Mouse (Mus musculus) MEL (cell line): ENCODE measurements around the gene Utrn. TPM values are rescaled to one million over a fixed set of nuclear protein-coding genes. Genes with fewer than 3 reads are reported as not detected.
A peak's percentile ranks its signal among the peaks of the same experiment; 100 is the strongest.

ENCODE experiments used
- DNase-seq: peaks from one replicate; pipeline ENCODE4 v3.0.0; 2011; ENCODE audit warnings: low read depth, low spot score
- H3K27ac ChIP-seq: 2 replicates; pipeline ENCODE4 v1.5.1; 2012; ENCODE audit warnings: low read depth, mild to moderate bottlenecking, control low read depth, low read length, moderate library complexity; ENCODE audit not compliant: control insufficient read depth
- H3K27me3 ChIP-seq, 2 experiments: fragments of 150-350 bp in 1 of 2; sonication (generic) in 1 of 2; 2 replicates each; pipeline ENCODE4 v1.6.1; 2012; ENCODE audit warnings: low read length in 2 of 2, mild to moderate bottlenecking in 2 of 2, improper control_type of control experiment in 1 of 2, moderate library complexity in 1 of 2; ENCODE audit not compliant: insufficient read depth in 2 of 2, control insufficient read depth in 1 of 2
- H3K36me3 ChIP-seq, 2 experiments: 2 replicates each; pipeline ENCODE4 v1.6.1; 2012 to 2014; ENCODE audit warnings: low read length in 2 of 2, improper control_type of control experiment in 1 of 2, inconsistent platforms in 1 of 2, mild to moderate bottlenecking in 1 of 2; ENCODE audit not compliant: insufficient read depth in 2 of 2, control insufficient read depth in 1 of 2
- H3K4me1 ChIP-seq, 2 experiments: fragments of 150-350 bp in 1 of 2; sonication (generic) in 1 of 2; 2 replicates each; pipeline ENCODE4 v1.6.1; 2012; ENCODE audit warnings: low read length in 2 of 2, improper control_type of control experiment in 1 of 2, mild to moderate bottlenecking in 1 of 2; ENCODE audit not compliant: insufficient read depth in 2 of 2, control insufficient read depth in 1 of 2
- H3K4me3 ChIP-seq, 2 experiments: fragments of 150-350 bp in 1 of 2; sonication (generic) in 1 of 2; 2 replicates each; pipeline ENCODE4 v1.5.1; 2012; ENCODE audit warnings: low read depth in 2 of 2, low read length in 2 of 2, mild to moderate bottlenecking in 2 of 2, moderate library complexity in 2 of 2, control low read depth in 1 of 2, improper control_type of control experiment in 1 of 2; ENCODE audit not compliant: control insufficient read depth in 1 of 2, insufficient read depth in 1 of 2
- H3K79me2 ChIP-seq: 2 replicates; pipeline ENCODE4 v1.6.1; 2012; ENCODE audit warnings: mild to moderate bottlenecking, low read length, moderate library complexity; ENCODE audit not compliant: control insufficient read depth, poor library complexity, insufficient read depth
- H3K9ac ChIP-seq: 2 replicates; pipeline ENCODE4 v1.6.1; 2012; ENCODE audit warnings: low read depth, mild to moderate bottlenecking, control low read depth, low read length, moderate library complexity; ENCODE audit not compliant: control insufficient read depth, poor library complexity, severe bottlenecking
- H3K9me3 ChIP-seq: fragments of 150-350 bp; sonication (generic); replicated peaks from 2 replicates; pipeline ENCODE4 v1.6.1; 2012; ENCODE audit warnings: mild to moderate bottlenecking, low read length, improper control_type of control experiment, moderate library complexity; ENCODE audit not compliant: insufficient read depth
- CTCF ChIP-seq, 3 experiments: IDR thresholded peaks in 2 of 3; conservative IDR thresholded peaks in 1 of 3; 2 replicates each; pipeline ENCODE4 v1.5.1; 2011 to 2012; ENCODE audit warnings: low read length in 3 of 3, low read depth in 2 of 3, mild to moderate bottlenecking in 2 of 3, improper control_type of control experiment in 1 of 3, inconsistent platforms in 1 of 3, mixed read lengths in 1 of 3, moderate library complexity in 1 of 3; ENCODE audit not compliant: control insufficient read depth in 1 of 3, insufficient read depth in 1 of 3, poor library complexity in 1 of 3, severe bottlenecking in 1 of 3
- E2F4 ChIP-seq: IDR thresholded peaks from 2 replicates; pipeline ENCODE4 v1.6.1; 2011; ENCODE audit warnings: low read depth, low read length, improper control_type of control experiment, borderline replicate concordance
- ELF1 ChIP-seq: IDR thresholded peaks from 2 replicates; pipeline ENCODE4 v1.6.1; 2014; ENCODE audit warnings: low read depth, mild to moderate bottlenecking, inconsistent platforms, low read length, improper control_type of control experiment, moderate library complexity
- EP300 ChIP-seq, 2 experiments: IDR thresholded peaks; 2 replicates each; pipeline ENCODE4 v1.6.1; 2011; ENCODE audit warnings: improper control_type of control experiment in 2 of 2, low read length in 2 of 2, low read depth in 1 of 2, mild to moderate bottlenecking in 1 of 2
- GATA1 ChIP-seq: IDR thresholded peaks from 2 replicates; pipeline ENCODE4 v1.6.1; 2011; ENCODE audit warnings: low read depth, low read length, improper control_type of control experiment
- JUND ChIP-seq: IDR thresholded peaks from 2 replicates; pipeline ENCODE4 v1.6.1; 2011; ENCODE audit warnings: low read depth, mild to moderate bottlenecking, improper control_type of control experiment, low read length
- KAT2A ChIP-seq: conservative IDR thresholded peaks from 2 replicates; pipeline ENCODE4 v1.6.1; 2012; ENCODE audit warnings: low read depth, low read length, improper control_type of control experiment, inconsistent platforms
- MAFK ChIP-seq: IDR thresholded peaks from 2 replicates; pipeline ENCODE4 v1.6.1; 2011; ENCODE audit warnings: low read depth, mild to moderate bottlenecking, low read length, improper control_type of control experiment, borderline replicate concordance
- MXI1 ChIP-seq: IDR thresholded peaks from 2 replicates; pipeline ENCODE4 v1.6.1; 2011; ENCODE audit warnings: mild to moderate bottlenecking, low read depth, low read length, improper control_type of control experiment
- MYB ChIP-seq: IDR thresholded peaks from 2 replicates; pipeline ENCODE4 v1.6.1; 2011; ENCODE audit warnings: mild to moderate bottlenecking, low read depth, low read length, improper control_type of control experiment
- MYC ChIP-seq: IDR thresholded peaks from 2 replicates; pipeline ENCODE4 v1.6.1; 2011; ENCODE audit warnings: low read depth, mild to moderate bottlenecking, low read length, improper control_type of control experiment, moderate library complexity
- NRF1 ChIP-seq: IDR thresholded peaks from 2 replicates; pipeline ENCODE4 v1.6.1; 2014; ENCODE audit warnings: low read depth, mild to moderate bottlenecking, inconsistent platforms, low read length, improper control_type of control experiment, moderate library complexity; ENCODE audit not compliant: poor library complexity, insufficient read depth, severe bottlenecking
- POLR2AphosphoS2 ChIP-seq: IDR thresholded peaks from 2 replicates; pipeline ENCODE4 v1.6.1; 2011; ENCODE audit warnings: low read length, improper control_type of control experiment
- POLR2AphosphoS5 ChIP-seq: IDR thresholded peaks from 2 replicates; pipeline ENCODE4 v1.6.1; 2012; ENCODE audit warnings: low read depth, borderline replicate concordance, mild to moderate bottlenecking, inconsistent platforms, low read length, moderate library complexity, mixed read lengths
- RAD21 ChIP-seq: IDR thresholded peaks from 2 replicates; pipeline ENCODE4 v1.6.1; 2011; ENCODE audit warnings: mild to moderate bottlenecking, low read depth, low read length, improper control_type of control experiment
- RCOR1 ChIP-seq: IDR thresholded peaks from 2 replicates; pipeline ENCODE4 v1.6.1; 2012; ENCODE audit warnings: low read depth, mild to moderate bottlenecking, inconsistent platforms, low read length, improper control_type of control experiment
- SMC3 ChIP-seq: IDR thresholded peaks from 2 replicates; pipeline ENCODE4 v1.6.1; 2011; ENCODE audit warnings: low read depth, low read length, improper control_type of control experiment
- TAL1 ChIP-seq: IDR thresholded peaks from 2 replicates; pipeline ENCODE4 v1.6.1; 2012; ENCODE audit warnings: mild to moderate bottlenecking, inconsistent platforms, low read length, moderate library complexity, mixed read lengths
- TBP ChIP-seq: IDR thresholded peaks from 2 replicates; pipeline ENCODE4 v1.8.0; 2011; ENCODE audit warnings: low read depth, low read length, improper control_type of control experiment
- TCF12 ChIP-seq: IDR thresholded peaks from 2 replicates; pipeline ENCODE4 v1.6.1; 2014; ENCODE audit warnings: low read depth, mild to moderate bottlenecking, inconsistent platforms, low read length, improper control_type of control experiment, moderate library complexity
- USF1 ChIP-seq: IDR thresholded peaks from 2 replicates; pipeline ENCODE4 v1.6.1; 2014; ENCODE audit warnings: low read depth, mild to moderate bottlenecking, inconsistent platforms, low read length, improper control_type of control experiment, moderate library complexity
- ZC3H11A ChIP-seq: IDR thresholded peaks from 2 replicates; pipeline ENCODE4 v1.6.1; 2012; ENCODE audit warnings: low read depth, mild to moderate bottlenecking, inconsistent platforms, low read length, improper control_type of control experiment
- ZNF384 ChIP-seq: IDR thresholded peaks from 2 replicates; pipeline ENCODE4 v1.6.1; 2012; ENCODE audit warnings: low read depth, mild to moderate bottlenecking, inconsistent platforms, low read length, improper control_type of control experiment
- polyA plus RNA-seq, 2 experiments: library from polyadenylated mRNA; stranded (reverse) in 1 of 2; unstranded in 1 of 2; fragments of >175 nt in 1 of 2; fragments of >200 nt in 1 of 2; gene quantifications; 2 replicates each; pipeline versions ENCODE4 v1.2.1 to v1.2.4; 2012; ENCODE audit warnings: low replicate concordance in 2 of 2, low read depth in 1 of 2; ENCODE audit not compliant: insufficient read length in 2 of 2, insufficient read depth in 1 of 2, missing spikeins in 1 of 2
- total RNA-seq: library from RNA; depleted of rRNA; stranded (reverse); fragments of 300-350 nt; gene quantifications from 2 replicates; pipeline ENCODE4 v1.2.3, GENCODE M21; 2012

Utrn gene
- total and polyA plus RNA-seq, 3 experiments = 2.3 to 4.3 TPM; not detected in 1

DNA sequence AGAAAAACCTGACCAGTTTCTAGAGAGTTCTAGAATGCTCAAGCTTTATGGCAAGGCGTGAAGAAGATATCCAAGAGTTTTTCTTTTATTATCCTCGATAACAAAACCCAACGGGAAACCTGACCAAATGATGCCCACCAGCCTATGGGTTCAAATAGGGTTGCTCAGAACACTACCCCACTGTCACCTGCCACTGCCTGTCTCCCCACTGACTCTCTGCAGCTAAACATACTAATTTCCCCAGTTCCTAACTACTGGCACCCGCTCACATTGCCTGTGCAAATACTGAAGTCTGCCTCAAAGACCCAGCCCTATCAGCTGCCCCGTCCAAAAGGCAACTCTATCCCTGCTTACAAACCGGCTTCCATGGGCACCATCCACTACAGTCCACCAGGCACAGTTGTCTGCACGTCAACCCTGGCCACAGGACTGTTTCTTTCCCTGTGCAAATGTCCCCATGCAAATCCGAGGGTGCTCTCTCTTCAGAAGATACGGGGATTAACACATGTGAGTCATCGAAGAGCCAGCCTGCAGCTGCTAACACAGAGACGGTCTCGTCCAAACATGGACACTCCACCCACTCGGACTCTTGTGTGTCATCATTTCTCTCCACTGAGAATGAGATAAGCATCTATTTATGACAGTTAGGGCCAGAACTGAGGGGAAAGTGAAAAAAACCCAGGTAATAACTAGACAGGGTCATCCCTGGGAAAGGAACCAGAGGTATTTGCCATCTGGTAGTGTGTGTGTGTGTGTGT is 48.0 kb downstream of the Utrn start:
- no peaks in the 10 kb centered on the region for H3K4me1 ChIP-seq
- H3K36me3 ChIP-seq = no peaks in the 10 kb centered on the region
- H3K9ac ChIP-seq = no peak overlapping the region
- TF ChIP-seq ZNF384 = no peak
- TF ChIP-seq CTCF (IDR thresholded peaks at IDR 0.05 in 2 of 3, conservative IDR thresholded peaks at IDR 0.05 in 1 of 3; ENCODE audit: control insufficient read depth in 1 of 3, insufficient read depth in 1 of 3, low read depth in 2 of 3, low read length in 3 of 3, poor library complexity in 1 of 3, severe bottlenecking in 1 of 3) = no peak
- TF ChIP-seq NRF1 = no peak
- no peak for TF ChIP-seq GATA1
- TF ChIP-seq MXI1 = no peak
- no peak for TF ChIP-seq TBP
- no peak for TF ChIP-seq MAFK
- no peak for TF ChIP-seq KAT2A
- H3K9me3 ChIP-seq = no peaks in the 10 kb centered on the region
- no peaks in the 10 kb centered on the region for H3K79me2 ChIP-seq
- H3K4me3 ChIP-seq = no peak overlapping the region
- no peaks in the 10 kb centered on the region for H3K27me3 ChIP-seq
- H3K27ac ChIP-seq = no peak overlapping the region
- no peak for DNase-seq

GRCm38 (mm10) chr10:12817409-12817808 is 51.8 kb downstream of the Utrn start:
- H3K36me3 ChIP-seq = peaks cover 0 to 11% of the 10 kb centered on the region in 2 experiments; a peak in 2 of 4 replicates
- H3K27me3 ChIP-seq = no peaks in the 10 kb centered on the region
- H3K9me3 ChIP-seq = no peaks in the 10 kb centered on the region
- H3K79me2 ChIP-seq = no peaks in the 10 kb centered on the region
- no peak overlapping the region for H3K27ac ChIP-seq
- TF ChIP-seq RCOR1 (no peak), TBP (no peak), MYC (no peak), E2F4 (no peak), TCF12 (no peak), SMC3 (no peak), TAL1 (no peak), ELF1 (no peak), ZNF384 (no peak), USF1 (no peak), POLR2AphosphoS2 (no peak), JUND (no peak), MYB (no peak), ZC3H11A (no peak), GATA1 (no peak), RAD21 (no peak), POLR2AphosphoS5 (no peak), MAFK (no peak), EP300 (IDR thresholded peaks at IDR 0.05; ENCODE audit: low read depth in 1 of 2, low read length in 2 of 2) (no peak)
- H3K4me3 ChIP-seq = no peak overlapping the region
- H3K9ac ChIP-seq = no peak overlapping the region
- peaks cover 2 to 15% of the 10 kb centered on the region in 2 experiments for H3K4me1 ChIP-seq
- peak; percentile 25 for DNase-seq
